Mouse (Mus musculus) midbrain, embryonic 14.5 days (tissue): Measurements from ENCODE around the gene Kdelr1. TPM values are rescaled to one million over a fixed set of nuclear protein-coding genes. Genes with fewer than 3 reads are reported as not detected.

ENCODE experiments used
- ATAC-seq: fragments of 200-750 bp; cut with Nextera tagmentation; 2 replicates; pipeline ENCODE4 v1.8.0; 2017; ENCODE audit warnings: moderate number of reproducible peaks, moderate library complexity; ENCODE audit not compliant: low FRiP score, low TSS enrichment
- DNase-seq: peaks from one replicate; pipeline ENCODE4 v3.0.0-alpha.2; 2015
- H3K27ac ChIP-seq: fragments of 300-500 bp; sonication (generic); replicated peaks from 2 replicates; pipeline ENCODE4 v1.5.1; 2014; ENCODE audit warnings: mild to moderate bottlenecking, low read depth, low read length, moderate library complexity
- H3K27me3 ChIP-seq: fragments of 300-500 bp; sonication (generic); 2 replicates; pipeline ENCODE4 v1.6.1; 2014; ENCODE audit warnings: low read length, control low read depth, mixed read lengths; ENCODE audit not compliant: control insufficient read depth, insufficient read depth
- H3K36me3 ChIP-seq: fragments of 300-500 bp; sonication (generic); 2 replicates; pipeline ENCODE4 v1.6.1; 2014; ENCODE audit warnings: low read length, control low read depth; ENCODE audit not compliant: control insufficient read depth, insufficient read depth
- H3K4me1 ChIP-seq: fragments of 300-500 bp; sonication (generic); 2 replicates; pipeline ENCODE4 v1.6.1; 2014; ENCODE audit warnings: mild to moderate bottlenecking, antibody characterized with exemption, low read length, control low read depth; ENCODE audit not compliant: control insufficient read depth, insufficient read depth
- H3K4me2 ChIP-seq: fragments of 300-500 bp; sonication (generic); 2 replicates; pipeline ENCODE4 v1.6.1; 2014; ENCODE audit warnings: mild to moderate bottlenecking, low read length, moderate library complexity
- H3K4me3 ChIP-seq: fragments of 300-500 bp; sonication (generic); replicated peaks from 2 replicates; pipeline ENCODE4 v1.5.1; 2014; ENCODE audit warnings: low read depth, low read length
- H3K9ac ChIP-seq: fragments of 300-500 bp; sonication (generic); replicated peaks from 2 replicates; pipeline ENCODE4 v1.6.1; 2014; ENCODE audit warnings: mild to moderate bottlenecking, low read length, moderate library complexity
- H3K9me3 ChIP-seq: fragments of 300-500 bp; sonication (generic); 2 replicates; pipeline ENCODE4 v1.6.1; 2016; ENCODE audit warnings: low read length, control low read depth, mixed read lengths; ENCODE audit not compliant: control insufficient read depth
- WGBS: fragments of 180-500 bp; shearing (Covaris S2); extraction: QIAGEN DNeasy Blood & Tissue Kit; methylation state at CpG from one replicate; pipeline ENCODE4 v1.1.7; 2014; 5-methylcytosine and 5-hydroxymethylcytosine counted together
- polyA plus RNA-seq: library from polyadenylated mRNA; unstranded; fragments of >200 nt; fragmentation: Nextera tagmentation; extraction: Ambion mirVana; gene quantifications from 2 replicates; pipeline ENCODE4 v1.2.1, GENCODE M21; 2014

Gene Kdelr1
- polyA plus RNA-seq, result 99.1 and 126 TPM in 2 replicates

- H3K27ac ChIP-seq, result peak within 1 kb of the TSS; percentile 85
- peak within 1 kb of the TSS; percentile 64 for H3K4me3 ChIP-seq
- DNase-seq (peak; percentile 96), ATAC-seq (peak; percentile 67)
- no peaks in the 10 kb centered on the region for H3K27me3 ChIP-seq
- no peaks in the 10 kb centered on the region for H3K9me3 ChIP-seq
- H3K4me1 ChIP-seq, result peaks cover 47% of the 10 kb centered on the region
- WGBS, result under 1% methylated on average over 18 of the region's 18 CpGs
- peak within 1 kb of the TSS; percentile 91 for H3K9ac ChIP-seq
- H3K4me2 ChIP-seq, result peak within 1 kb of the TSS; percentile 63
- peaks cover 31% of the 10 kb centered on the region for H3K36me3 ChIP-seq
Measured at GRCm38 (mm10) chr7:45872624-45873023, at the start of gene Kdelr1. Gene Kdelr1, plus strand, starts transcription at chr7:45872772.

- H3K9me3 ChIP-seq, result no peaks in the 10 kb centered on the region
- no peak within 1 kb of the TSS for H3K9ac ChIP-seq
- no peak for DNase-seq
- no peak for ATAC-seq
- H3K27ac ChIP-seq, result no peak within 1 kb of the TSS
- H3K27me3 ChIP-seq, result 0 out of 2 replicates have a peak, but pooled peaks cover 7% of the 10 kb centered on the region
- no peak within 1 kb of the TSS for H3K4me2 ChIP-seq
- no peaks in the 10 kb centered on the region for H3K4me1 ChIP-seq
- H3K36me3 ChIP-seq, result peaks cover 58% of the 10 kb centered on the region
- no peak within 1 kb of the TSS for H3K4me3 ChIP-seq
- 74% methylated on average over 7 of the region's 7 CpGs for WGBS
Measured at GRCm38 (mm10) chr7:45824598-45824997, 48.0 kb upstream of the Kdelr1 start, which contains the start of gene Kcnj14. Gene Kcnj14, minus strand, starts transcription at chr7:45824782.

DNA sequence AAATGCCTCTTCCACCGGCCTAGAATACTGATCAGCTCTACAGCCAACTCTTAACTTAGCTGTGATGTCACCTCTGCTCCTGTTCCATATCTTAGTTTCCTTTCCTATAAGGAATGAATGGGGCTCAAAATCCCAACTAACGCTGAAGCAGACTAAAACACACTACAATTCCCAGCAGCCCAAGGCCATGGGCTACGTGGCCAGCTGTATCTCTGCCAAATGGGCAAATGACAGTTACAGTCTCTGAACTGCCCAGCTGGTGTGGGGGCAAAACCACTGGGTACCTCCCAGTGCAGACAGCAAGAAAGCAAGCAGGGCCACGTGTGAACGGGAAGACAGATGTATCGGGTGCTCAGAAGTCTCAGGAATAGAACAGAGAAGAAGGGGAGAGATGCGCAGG lies 45.9 kb upstream of the Kdelr1 start:
- peaks cover 11% of the 10 kb centered on the region for H3K4me1 ChIP-seq
- DNase-seq, result no peak
- WGBS, result 91% methylated on average over 7 of the region's 7 CpGs
- peaks cover under 1% of the 10 kb centered on the region; the same call in 1 of the 2 replicates for H3K27me3 ChIP-seq
- no peak overlapping the region for H3K4me2 ChIP-seq
- no peak overlapping the region for H3K9ac ChIP-seq
- no peak for ATAC-seq
- no peak overlapping the region for H3K27ac ChIP-seq
- H3K36me3 ChIP-seq, result peaks cover 58% of the 10 kb centered on the region
- no peaks in the 10 kb centered on the region for H3K9me3 ChIP-seq
- no peak overlapping the region for H3K4me3 ChIP-seq

DNA sequence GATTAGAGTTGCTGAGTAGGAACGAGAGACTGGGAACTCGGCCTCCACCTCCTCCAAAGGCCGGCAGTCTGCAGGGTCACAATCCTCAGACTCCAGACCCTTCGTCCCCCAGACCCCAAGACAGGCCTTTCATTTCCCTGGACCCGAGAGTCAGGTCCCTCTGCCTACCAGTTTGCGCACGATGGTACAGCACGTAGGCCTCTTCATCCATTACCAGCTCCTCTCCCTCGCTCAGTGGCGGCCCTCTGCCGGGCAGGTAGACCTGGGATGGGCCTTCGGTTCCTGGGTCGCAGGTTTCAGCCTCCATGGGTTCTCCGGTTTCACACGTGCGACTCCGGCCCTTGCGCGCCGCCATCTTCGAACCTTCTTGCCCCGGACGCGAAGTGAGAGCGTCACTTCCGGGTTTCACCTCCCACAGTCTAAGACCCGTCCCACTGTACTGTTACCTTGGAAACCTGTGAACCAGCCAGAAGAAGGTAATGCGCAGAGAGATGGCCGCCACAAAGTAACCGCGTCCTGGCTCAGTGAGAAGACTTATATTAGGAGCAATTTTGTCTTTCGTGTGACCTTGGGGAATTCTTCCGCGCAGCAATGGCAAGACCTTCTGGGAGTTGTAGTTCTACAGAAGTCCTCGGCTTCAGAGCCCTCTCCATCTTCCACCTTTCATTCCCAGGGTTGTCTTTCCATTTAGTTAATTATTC lies 42.0 kb upstream of the Kdelr1 start, which contains the start of gene Grwd1:
Gene Grwd1, minus strand, starts transcription at position 518 of the 701 bp plus-strand sequence.
- H3K4me2 ChIP-seq, result peak within 1 kb of the TSS; percentile 76
- peak within 1 kb of the TSS; percentile 59 for H3K4me3 ChIP-seq
- DNase-seq (peak; percentile 96), ATAC-seq (peak; percentile 89)
- H3K9me3 ChIP-seq, result no peaks in the 10 kb centered on the region
- H3K9ac ChIP-seq, result peak within 1 kb of the TSS; percentile 51
- H3K36me3 ChIP-seq, result peaks cover 35% of the 10 kb centered on the region
- H3K27me3 ChIP-seq, result peaks cover 40% of the 10 kb centered on the region
- H3K4me1 ChIP-seq, result peaks cover 11% of the 10 kb centered on the region
- WGBS, result under 1% methylated on average over 35 of the region's 35 CpGs
- H3K27ac ChIP-seq, result peak within 1 kb of the TSS; percentile 71

GRCm38 (mm10) chr7:45831128-45831525 lies 41.4 kb upstream of the Kdelr1 start:
- H3K4me3 ChIP-seq, result peak overlapping the region; percentile 59
- DNase-seq, result no peak
- peaks cover 11% of the 10 kb centered on the region for H3K4me1 ChIP-seq
- peaks cover 46% of the 10 kb centered on the region for H3K27me3 ChIP-seq
- H3K36me3 ChIP-seq, result peaks cover 29% of the 10 kb centered on the region
- WGBS, result 14% methylated on average over 5 of the region's 5 CpGs
- H3K9ac ChIP-seq, result no peak overlapping the region
- H3K4me2 ChIP-seq, result peak overlapping the region; percentile 76
- H3K27ac ChIP-seq, result peak overlapping the region; percentile 71
- peak; percentile 41 for ATAC-seq
- no peaks in the 10 kb centered on the region for H3K9me3 ChIP-seq

DNA sequence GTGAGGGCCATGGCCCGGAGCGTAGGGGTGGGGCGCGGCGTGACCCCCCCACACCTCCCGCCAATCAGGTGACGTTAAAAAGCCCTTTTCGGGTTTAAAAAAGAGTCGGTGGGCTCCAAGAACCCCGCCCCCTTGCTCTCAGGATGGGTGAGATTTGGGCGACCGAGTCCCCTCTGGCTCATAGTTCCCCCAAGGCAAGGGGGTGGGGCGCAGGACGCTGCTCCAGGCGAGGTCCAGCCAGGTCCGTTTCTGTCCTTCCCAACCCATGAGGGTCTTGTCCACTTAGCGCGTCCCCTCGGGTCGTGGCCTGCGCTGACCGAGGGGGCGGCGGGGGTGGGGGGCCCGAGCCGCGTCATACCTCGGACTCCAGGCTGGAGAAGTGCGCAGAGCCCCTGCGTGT lies 40.1 kb upstream of the Kdelr1 start:
- Histone ChIP-seq H3K9ac (0 out of 2 replicates have a peak overlapping the region, but pooled peaks have one; percentile 23), H3K4me3 (peak overlapping the region; percentile 27; the same call in 1 of the 2 replicates), H3K27ac (no peak overlapping the region), H3K36me3 (peaks cover 16% of the 10 kb centered on the region), H3K27me3 (peaks cover 46% of the 10 kb centered on the region), H3K4me2 (peak overlapping the region; percentile 42), H3K4me1 (peaks cover 11% of the 10 kb centered on the region), H3K9me3 (no peaks in the 10 kb centered on the region)
- DNase-seq (no peak), ATAC-seq (no peak)
- WGBS, result 10% methylated on average over 29 of the region's 30 CpGs

- no peak for ATAC-seq
- peak overlapping the region; percentile 27 for H3K4me3 ChIP-seq
- WGBS, result 1% methylated on average over 79 of the region's 86 CpGs
- H3K4me1 ChIP-seq, result peaks cover 11% of the 10 kb centered on the region
- H3K9me3 ChIP-seq, result no peaks in the 10 kb centered on the region
- H3K27me3 ChIP-seq, result peaks cover 46% of the 10 kb centered on the region
- peaks cover 8% of the 10 kb centered on the region; the same call in 1 of the 2 replicates for H3K36me3 ChIP-seq
- H3K27ac ChIP-seq, result no peak overlapping the region
- peak; percentile 33 for DNase-seq
- H3K9ac ChIP-seq, result peak overlapping the region; percentile 23; the same call in 1 of the 2 replicates
- H3K4me2 ChIP-seq, result peak overlapping the region; percentile 42
Measured at GRCm38 (mm10) chr7:45833148-45833790, 39.3 kb upstream of the Kdelr1 start.

GRCm38 (mm10) chr7:45833924-45834323 lies 38.6 kb upstream of the Kdelr1 start:
- peak overlapping the region; percentile 23; the same call in 1 of the 2 replicates for H3K9ac ChIP-seq
- ATAC-seq (no peak), DNase-seq (no peak)
- H3K9me3 ChIP-seq, result no peaks in the 10 kb centered on the region
- peak overlapping the region; percentile 27 for H3K4me3 ChIP-seq
- H3K27ac ChIP-seq, result no peak overlapping the region
- WGBS, result 3% methylated on average over 26 of the region's 31 CpGs
- 0 out of 2 replicates have a peak, but pooled peaks cover 1% of the 10 kb centered on the region for H3K36me3 ChIP-seq
- H3K27me3 ChIP-seq, result peaks cover 46% of the 10 kb centered on the region
- H3K4me1 ChIP-seq, result peaks cover 11% of the 10 kb centered on the region
- H3K4me2 ChIP-seq, result peak overlapping the region; percentile 42
